Mouse (Mus musculus) thymus, adult 2 months (tissue): ENCODE data around the gene Hoxb3.

Experiments
- CTCF ChIP-seq: fragments of 200-500 bp; IDR thresholded peaks from 2 replicates; pipeline ENCODE4 v1.5.1; 2012; ENCODE audit warnings: mild to moderate bottlenecking, control low read depth, low read length, moderate library complexity, borderline replicate concordance; ENCODE audit not compliant: control insufficient read depth, poor library complexity, insufficient read depth; ENCODE audit errors: extremely low read depth
- POLR2A ChIP-seq: fragments of 200-500 bp; IDR thresholded peaks from 2 replicates; pipeline ENCODE4 v1.6.1; 2012; ENCODE audit warnings: mild to moderate bottlenecking, low read length, control low read depth, moderate library complexity; ENCODE audit not compliant: control insufficient read depth, poor library complexity, insufficient read depth; ENCODE audit errors: extremely low read depth

DNA sequence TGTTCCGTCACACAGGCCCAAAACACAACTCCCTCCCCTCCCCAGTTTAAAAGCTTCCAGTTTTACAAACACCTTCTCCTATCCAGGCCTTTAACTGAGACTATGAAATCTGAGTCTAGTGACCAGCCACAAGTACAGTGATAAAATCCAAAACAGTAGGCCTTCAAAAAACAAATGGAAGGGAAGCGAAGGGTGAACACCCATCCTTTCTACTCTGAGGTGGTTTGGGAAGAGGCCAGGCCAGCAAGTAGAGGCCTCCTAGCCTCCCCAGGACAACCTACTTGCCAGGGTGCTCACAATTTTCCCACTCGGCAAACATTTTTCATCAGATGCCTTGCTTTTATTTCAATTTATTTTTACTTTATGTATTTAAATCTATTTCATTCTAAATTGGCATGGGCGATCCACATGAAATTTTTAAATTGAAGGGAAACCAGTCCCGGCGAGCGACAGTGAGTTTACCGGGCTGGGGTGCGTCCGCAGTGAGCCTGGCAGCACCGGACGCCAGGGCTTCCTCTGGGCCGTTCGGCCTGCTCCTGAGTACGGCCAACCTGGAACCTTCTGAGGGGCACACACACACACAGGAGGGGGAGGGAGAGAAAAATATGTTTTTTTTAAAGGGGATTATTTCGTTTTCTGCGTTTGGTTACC lies 32.3 kb upstream of the Hoxb3 start:
- TF ChIP-seq CTCF (no peak), POLR2A (no peak)
